Mouse (Mus musculus): ENCODE results near the gene Trim7. TPM values are rescaled to one million over a fixed set of nuclear protein-coding genes. Genes with fewer than 3 reads are reported as not detected.

The Trim7 gene
- polyA plus RNA-seq, 1 experiment from 2014 or later, result 1.00 TPM

DNA sequence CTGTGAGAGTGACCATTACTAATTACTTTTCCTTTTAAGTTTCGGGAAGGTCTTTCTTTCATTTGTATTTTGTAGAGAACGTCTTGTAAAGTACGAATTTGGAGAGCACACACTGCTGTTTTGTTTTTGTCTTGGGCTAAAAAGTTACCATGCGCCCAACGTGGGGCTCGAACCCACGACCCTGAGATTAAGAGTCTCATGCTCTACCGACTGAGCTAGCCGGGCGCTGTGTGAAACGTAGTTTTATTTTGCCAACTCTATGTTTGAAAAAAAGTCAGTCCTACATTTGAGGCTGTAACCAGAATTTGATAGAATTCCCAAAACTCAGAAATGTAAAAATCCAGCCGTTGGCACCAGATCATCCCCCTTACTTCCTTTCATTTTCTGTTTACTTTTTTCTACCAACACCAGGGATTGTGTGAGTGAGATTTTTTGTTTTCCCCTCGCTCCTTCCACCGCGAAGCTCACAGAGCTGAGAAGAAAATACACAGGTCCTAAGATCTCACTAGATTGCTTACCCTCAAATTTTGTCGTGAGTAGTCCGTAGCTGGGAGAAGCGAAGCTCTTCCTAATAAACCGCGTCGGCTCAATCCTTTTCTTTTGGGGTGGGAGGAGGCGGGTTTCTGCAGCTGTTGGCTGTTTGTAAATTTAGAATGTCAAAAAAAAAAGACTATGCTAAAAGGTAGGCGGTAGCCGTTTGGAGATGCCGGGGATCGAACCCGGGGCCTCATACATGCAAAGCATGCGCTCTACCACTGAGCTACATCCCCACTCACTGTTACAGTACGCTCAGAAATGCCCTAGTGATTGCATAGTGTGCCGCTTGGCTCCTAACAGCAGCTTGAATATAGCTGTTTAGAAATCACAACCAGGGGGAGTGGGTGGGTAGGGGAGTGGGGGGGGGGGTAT is 8.0 kb downstream of the Trim7 start:
- WGBS, result under 1% methylated on average over 30 of the region's 30 CpGs
- peak overlapping the region; percentile 52 for H3K4me2 ChIP-seq
- H3K36me3 ChIP-seq (replicated peaks), result no peaks in the 10 kb centered on the region
- peak overlapping the region; percentile 56; the same call in 1 of the 2 replicates for H3K27ac ChIP-seq
- peak overlapping the region; percentile 56 for H3K9ac ChIP-seq
- H3K4me1 ChIP-seq, result peaks cover 14% of the 10 kb centered on the region
- ATAC-seq (ENCODE audit: low FRiP score), result peak; percentile 88
- peak overlapping the region; percentile 53 for H3K4me3 ChIP-seq (replicated peaks)
- H3K27me3 ChIP-seq, result peaks cover 22% of the 10 kb centered on the region
- H3K9me3 ChIP-seq, result no peaks in the 10 kb centered on the region

DNA sequence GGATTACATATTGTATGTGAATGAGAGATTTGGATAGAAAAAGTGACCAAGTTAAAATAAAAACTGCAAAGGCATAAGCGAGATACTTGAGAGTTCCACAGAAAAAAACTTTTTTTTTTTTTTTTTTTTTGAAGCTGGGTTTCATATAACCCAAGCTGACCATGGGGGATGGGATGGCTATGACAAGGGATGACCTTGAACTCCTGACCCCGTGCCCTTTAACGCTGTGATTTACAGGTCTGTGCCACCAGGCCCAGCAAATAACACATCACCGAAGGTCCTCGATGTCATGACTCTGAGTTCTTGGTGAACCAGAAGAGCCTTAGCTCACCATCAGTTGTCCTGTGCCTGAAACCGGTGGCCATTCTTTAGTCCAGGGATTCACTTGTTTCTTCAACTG is 10.0 kb downstream of the Trim7 start:
- 76% methylated on average over 6 of the region's 6 CpGs for WGBS
- H3K27me3 ChIP-seq, result peaks cover 35% of the 10 kb centered on the region

GRCm38 (mm10) chr11:48836990-48837309 is 11.0 kb downstream of the Trim7 start:
- peak overlapping the region; percentile 73; the same call in 1 of the 2 replicates for H3K9ac ChIP-seq
- peak; percentile 1; the same call in 1 of the 2 replicates for ATAC-seq (ENCODE audit: low FRiP score)
- peaks cover 14% of the 10 kb centered on the region for H3K4me1 ChIP-seq
- peak overlapping the region; percentile 89 for H3K4me3 ChIP-seq (replicated peaks)
- no peaks in the 10 kb centered on the region for H3K36me3 ChIP-seq (replicated peaks)
- 5% methylated on average over 11 of the region's 11 CpGs for WGBS
- peak overlapping the region; percentile 83 for H3K4me2 ChIP-seq
- 0 out of 2 replicates have a peak overlapping the region, but pooled peaks have one; percentile 59 for H3K27ac ChIP-seq
- H3K27me3 ChIP-seq, result peaks cover 35% of the 10 kb centered on the region
- no peaks in the 10 kb centered on the region for H3K9me3 ChIP-seq

More for the DNA sequence above, 10.0 kb downstream of the Trim7 start:
- Histone ChIP-seq H3K4me1 (peaks cover 14% of the 10 kb centered on the region), H3K36me3 (replicated peaks) (no peaks in the 10 kb centered on the region), H3K4me3 (replicated peaks) (no peak overlapping the region), H3K9me3 (no peaks in the 10 kb centered on the region), H3K4me2 (no peak overlapping the region), H3K9ac (no peak overlapping the region), H3K27ac (no peak overlapping the region)
- no peak for ATAC-seq (ENCODE audit: low FRiP score)

DNA sequence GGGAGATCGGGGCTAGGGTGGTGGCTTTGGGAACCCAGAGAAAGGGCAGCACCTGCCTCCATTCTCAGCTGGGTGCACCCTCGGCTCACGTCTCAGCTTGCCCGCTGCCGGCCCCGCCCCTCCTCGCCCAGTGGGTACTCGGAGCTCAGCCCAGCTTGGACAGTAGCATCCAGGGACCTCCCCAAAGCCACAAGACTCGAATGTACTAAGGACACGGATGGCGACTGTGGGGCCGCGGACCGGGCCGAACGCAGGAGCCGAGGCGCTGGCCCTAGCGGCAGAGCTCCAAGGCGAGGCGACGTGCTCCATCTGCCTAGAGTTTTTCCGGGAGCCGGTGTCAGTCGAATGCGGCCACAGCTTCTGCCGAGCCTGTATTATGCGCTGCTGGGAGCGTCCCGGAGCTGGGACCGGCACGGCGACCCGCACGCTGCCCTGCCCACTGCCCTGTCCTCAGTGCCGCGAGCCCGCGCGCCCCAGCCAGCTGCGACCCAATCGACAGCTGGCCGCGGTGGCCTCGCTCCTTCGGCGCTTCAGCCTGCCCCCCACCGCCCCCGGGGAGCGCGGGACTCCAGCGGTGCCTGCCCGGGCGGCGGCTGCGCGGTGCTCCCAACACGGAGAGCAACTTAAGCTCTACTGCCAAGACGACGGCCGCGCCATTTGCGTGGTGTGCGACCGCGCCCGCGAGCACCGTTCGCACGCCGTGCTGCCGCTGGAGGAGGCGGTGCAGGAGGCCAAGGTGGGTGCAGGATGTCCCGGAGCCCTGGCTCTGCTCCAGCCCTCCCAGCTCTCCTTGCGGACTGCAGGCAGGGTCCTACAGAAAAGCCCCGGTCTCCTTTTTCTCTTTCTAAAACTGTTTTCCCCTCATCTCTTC is 11.6 kb downstream of the Trim7 start:
- ATAC-seq (ENCODE audit: low FRiP score), result peak; percentile 42
- peak overlapping the region; percentile 83 for H3K4me2 ChIP-seq
- peaks cover 35% of the 10 kb centered on the region for H3K27me3 ChIP-seq
- peak overlapping the region; percentile 59; the same call in 1 of the 2 replicates for H3K27ac ChIP-seq
- peaks cover 14% of the 10 kb centered on the region for H3K4me1 ChIP-seq
- H3K9ac ChIP-seq, result peak overlapping the region; percentile 73
- under 1% methylated on average over 77 of the region's 77 CpGs for WGBS
- no peaks in the 10 kb centered on the region for H3K9me3 ChIP-seq
- H3K36me3 ChIP-seq (replicated peaks), result no peaks in the 10 kb centered on the region
- H3K4me3 ChIP-seq (replicated peaks), result peak overlapping the region; percentile 89

DNA sequence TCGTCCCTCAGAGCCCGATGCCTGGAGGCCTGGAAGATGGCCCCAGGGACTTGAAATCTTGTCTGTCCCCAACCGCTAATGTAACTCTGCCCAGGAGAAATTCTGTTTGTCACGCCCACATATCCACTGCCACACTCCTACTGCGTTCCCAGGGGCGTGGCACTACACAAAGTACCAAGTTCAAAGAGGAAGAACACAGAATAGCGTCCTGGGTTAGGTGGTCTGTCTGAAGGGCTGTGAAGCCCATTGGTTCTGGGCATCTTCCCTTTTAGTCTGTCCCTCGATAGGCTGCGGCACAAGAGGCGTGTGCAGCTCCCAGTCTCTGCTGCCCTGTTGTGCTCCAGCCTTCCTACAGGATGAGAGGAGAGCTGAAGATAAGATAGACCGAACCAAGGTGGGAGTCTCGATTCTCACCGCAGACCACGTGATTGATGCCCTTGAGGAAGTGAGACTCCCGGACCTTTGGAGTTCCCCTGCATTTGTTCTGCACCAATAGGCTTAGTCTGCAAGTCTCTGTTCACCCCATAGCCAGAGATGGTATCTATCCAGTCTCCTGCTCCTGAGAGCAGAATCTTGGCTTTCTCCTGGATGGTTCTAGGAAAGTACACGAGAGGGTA is 12.3 kb downstream of the Trim7 start:
- WGBS, result 5% methylated on average over 16 of the region's 16 CpGs
- H3K4me3 ChIP-seq (replicated peaks), result peak overlapping the region; percentile 89
- 0 out of 2 replicates have a peak, but pooled peaks have one; percentile 9 for ATAC-seq (ENCODE audit: low FRiP score)

GRCm38 (mm10) chr11:48838879-48839680 is 13.1 kb downstream of the Trim7 start:
- Histone ChIP-seq H3K36me3 (replicated peaks) (no peaks in the 10 kb centered on the region), H3K9ac (no peak overlapping the region), H3K27ac (no peak overlapping the region), H3K4me1 (peaks cover 14% of the 10 kb centered on the region), H3K9me3 (no peaks in the 10 kb centered on the region), H3K27me3 (peaks cover 35% of the 10 kb centered on the region), H3K4me3 (replicated peaks) (no peak overlapping the region), H3K4me2 (peak overlapping the region; percentile 83)
- WGBS, result 71% methylated on average over 10 of the region's 10 CpGs
- no peak for ATAC-seq (ENCODE audit: low FRiP score)

More for the DNA sequence above, 12.3 kb downstream of the Trim7 start:
- peaks cover 35% of the 10 kb centered on the region for H3K27me3 ChIP-seq
- no peaks in the 10 kb centered on the region for H3K36me3 ChIP-seq (replicated peaks)
- peaks cover 14% of the 10 kb centered on the region for H3K4me1 ChIP-seq
- peak overlapping the region; percentile 73 for H3K9ac ChIP-seq
- no peaks in the 10 kb centered on the region for H3K9me3 ChIP-seq
- no peak overlapping the region for H3K27ac ChIP-seq
- peak overlapping the region; percentile 83 for H3K4me2 ChIP-seq

DNA sequence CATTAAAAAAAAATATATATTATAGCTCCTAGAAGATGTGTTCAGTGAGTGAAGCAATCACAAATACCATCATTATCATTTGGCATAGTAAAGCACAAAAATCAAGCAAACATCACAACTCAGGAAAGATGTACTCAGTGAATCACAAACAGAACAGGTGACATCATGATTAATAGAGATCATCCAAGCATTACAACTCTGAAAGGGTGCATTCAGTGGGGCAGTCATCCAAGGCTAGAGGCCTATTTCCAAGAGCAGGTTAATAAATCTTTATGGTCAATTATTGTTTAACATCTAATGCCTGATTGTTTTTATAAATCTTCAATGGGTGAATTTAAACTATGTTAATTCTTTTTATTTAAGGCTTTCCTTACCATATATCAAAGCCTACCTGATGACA is 14.9 kb downstream of the Trim7 start:
- no peak for ATAC-seq (ENCODE audit: low FRiP score)
- Histone ChIP-seq H3K9ac (no peak overlapping the region), H3K4me3 (replicated peaks) (no peak overlapping the region), H3K9me3 (no peaks in the 10 kb centered on the region), H3K27me3 (peaks cover 26% of the 10 kb centered on the region; the same call in 1 of the 2 replicates), H3K27ac (no peak overlapping the region), H3K36me3 (replicated peaks) (no peaks in the 10 kb centered on the region), H3K4me2 (no peak overlapping the region), H3K4me1 (peaks cover 14% of the 10 kb centered on the region)

DNA sequence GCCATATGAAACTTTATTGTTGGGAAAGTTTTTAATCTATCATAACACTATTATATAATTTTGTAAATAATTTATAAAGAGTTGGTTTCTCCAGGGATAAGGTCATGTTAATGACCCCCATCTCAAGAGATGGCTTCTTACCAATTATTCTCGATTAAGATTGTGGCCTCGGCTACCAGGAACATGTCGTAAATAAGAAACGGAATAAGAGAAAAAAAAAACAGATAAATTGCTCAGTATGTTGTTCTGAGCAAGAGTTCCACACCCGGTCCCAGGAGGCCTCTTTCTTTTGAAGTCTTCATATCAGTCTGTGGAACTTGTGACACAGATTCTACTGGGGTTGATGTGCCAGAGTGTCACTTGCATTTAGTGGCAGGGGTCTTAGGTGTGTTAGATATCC is 15.3 kb downstream of the Trim7 start:
- Histone ChIP-seq H3K9ac (no peak overlapping the region), H3K27me3 (peaks cover 23% of the 10 kb centered on the region; the same call in 1 of the 2 replicates), H3K36me3 (replicated peaks) (no peaks in the 10 kb centered on the region), H3K4me1 (peaks cover 14% of the 10 kb centered on the region), H3K4me2 (no peak overlapping the region), H3K9me3 (no peaks in the 10 kb centered on the region), H3K4me3 (replicated peaks) (no peak overlapping the region), H3K27ac (no peak overlapping the region)
- no peak for ATAC-seq (ENCODE audit: low FRiP score)
- WGBS, result 91% methylated on average over 5 of the region's 5 CpGs

DNA sequence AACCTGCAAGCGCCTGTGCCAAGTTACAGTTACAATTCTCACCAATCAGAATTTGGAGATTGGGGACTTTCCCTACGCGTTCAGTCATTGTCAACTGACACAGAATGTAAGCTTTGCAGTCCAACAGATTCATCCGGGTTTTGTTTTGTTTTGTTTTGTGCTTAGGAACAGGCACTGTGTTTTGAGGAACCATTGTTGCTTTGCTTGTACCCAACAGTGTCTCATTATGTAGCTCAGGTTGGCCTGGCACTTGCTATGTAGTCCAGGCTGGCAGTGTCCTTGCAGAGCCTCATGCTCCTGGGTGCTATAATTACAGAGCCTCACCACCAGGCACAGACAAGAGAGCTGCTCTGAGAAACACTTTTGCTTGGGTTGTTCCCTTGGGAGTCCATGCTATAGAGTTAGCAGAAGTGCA is 16.4 kb downstream of the Trim7 start:
- H3K9me3 ChIP-seq, result no peaks in the 10 kb centered on the region
- H3K36me3 ChIP-seq (replicated peaks), result no peaks in the 10 kb centered on the region
- H3K27me3 ChIP-seq, result peaks cover 13% of the 10 kb centered on the region; the same call in 1 of the 2 replicates
- H3K4me3 ChIP-seq (replicated peaks), result no peak overlapping the region
- ATAC-seq (ENCODE audit: low FRiP score), result no peak
- H3K4me1 ChIP-seq, result peaks cover 8% of the 10 kb centered on the region
- H3K4me2 ChIP-seq, result no peak overlapping the region
- H3K27ac ChIP-seq, result no peak overlapping the region
- no peak overlapping the region for H3K9ac ChIP-seq
- 80% methylated on average over 4 of the region's 4 CpGs for WGBS

- H3K9ac ChIP-seq, result no peak overlapping the region
- H3K4me2 ChIP-seq, result no peak overlapping the region
- no peak for ATAC-seq (ENCODE audit: low FRiP score)
- no peaks in the 10 kb centered on the region for H3K36me3 ChIP-seq (replicated peaks)
- H3K27me3 ChIP-seq, result peaks cover 14% of the 10 kb centered on the region; the same call in 1 of the 2 replicates
- 86% methylated on average over 11 of the region's 11 CpGs for WGBS
- no peak overlapping the region for H3K4me3 ChIP-seq (replicated peaks)
- no peaks in the 10 kb centered on the region for H3K9me3 ChIP-seq
- no peak overlapping the region for H3K27ac ChIP-seq
- H3K4me1 ChIP-seq, result peaks cover 6% of the 10 kb centered on the region
These were observed 17.3 kb downstream of the Trim7 start for GRCm38 (mm10) chr11:48843202-48843601.

- peaks cover 19% of the 10 kb centered on the region for H3K27me3 ChIP-seq
These were observed 18.4 kb downstream of the Trim7 start for GRCm38 (mm10) chr11:48844309-48844708.

More at GRCm38 (mm10) chr11:48844309-48844708, 18.4 kb downstream of the Trim7 start:
- Histone ChIP-seq H3K4me2 (no peak overlapping the region), H3K27ac (no peak overlapping the region), H3K4me1 (no peaks in the 10 kb centered on the region), H3K4me3 (replicated peaks) (no peak overlapping the region), H3K36me3 (replicated peaks) (no peaks in the 10 kb centered on the region), H3K9me3 (no peaks in the 10 kb centered on the region), H3K9ac (no peak overlapping the region)
- 58% methylated on average over 6 of the region's 6 CpGs for WGBS
- no peak for ATAC-seq (ENCODE audit: low FRiP score)

All from forebrain, embryonic 12.5 days (tissue).